Mouse (Mus musculus): ENCODE measurements around the gene Gpr152.
A peak's percentile ranks its signal among the peaks of the same experiment; 100 is the strongest.

Gene Gpr152

GRCm38 (mm10) chr19:4150567-4151487, 11.2 kb downstream of the Gpr152 start:
- no peak for DNase-seq (ENCODE audit: low read depth, low spot score)

- no peak for DNase-seq (ENCODE audit: low read depth, low spot score)
Observed at GRCm38 (mm10) chr19:4151488-4151860, 11.9 kb downstream of the Gpr152 start.

DNA sequence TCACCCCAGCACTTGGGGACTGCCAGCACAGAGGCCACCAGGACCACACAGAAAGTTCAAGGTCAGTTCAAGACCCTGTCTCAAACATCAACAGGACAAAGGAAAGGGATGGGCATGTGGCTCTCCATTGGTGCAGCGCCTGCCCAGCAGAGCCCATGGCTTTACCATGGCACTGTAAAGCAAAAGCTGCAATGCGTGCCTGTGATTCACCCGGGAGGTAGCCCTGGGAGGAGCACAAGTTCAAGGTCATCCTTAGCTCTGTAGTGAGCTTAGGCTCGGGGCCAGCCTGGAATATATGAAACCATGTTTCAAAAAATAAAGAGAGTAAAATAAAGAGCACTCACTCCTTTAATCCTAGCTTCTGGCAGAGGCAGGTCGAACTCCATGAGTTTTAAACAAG, 12.3 kb downstream of the Gpr152 start:
- no peak for DNase-seq (ENCODE audit: low read depth, low spot score)

DNA sequence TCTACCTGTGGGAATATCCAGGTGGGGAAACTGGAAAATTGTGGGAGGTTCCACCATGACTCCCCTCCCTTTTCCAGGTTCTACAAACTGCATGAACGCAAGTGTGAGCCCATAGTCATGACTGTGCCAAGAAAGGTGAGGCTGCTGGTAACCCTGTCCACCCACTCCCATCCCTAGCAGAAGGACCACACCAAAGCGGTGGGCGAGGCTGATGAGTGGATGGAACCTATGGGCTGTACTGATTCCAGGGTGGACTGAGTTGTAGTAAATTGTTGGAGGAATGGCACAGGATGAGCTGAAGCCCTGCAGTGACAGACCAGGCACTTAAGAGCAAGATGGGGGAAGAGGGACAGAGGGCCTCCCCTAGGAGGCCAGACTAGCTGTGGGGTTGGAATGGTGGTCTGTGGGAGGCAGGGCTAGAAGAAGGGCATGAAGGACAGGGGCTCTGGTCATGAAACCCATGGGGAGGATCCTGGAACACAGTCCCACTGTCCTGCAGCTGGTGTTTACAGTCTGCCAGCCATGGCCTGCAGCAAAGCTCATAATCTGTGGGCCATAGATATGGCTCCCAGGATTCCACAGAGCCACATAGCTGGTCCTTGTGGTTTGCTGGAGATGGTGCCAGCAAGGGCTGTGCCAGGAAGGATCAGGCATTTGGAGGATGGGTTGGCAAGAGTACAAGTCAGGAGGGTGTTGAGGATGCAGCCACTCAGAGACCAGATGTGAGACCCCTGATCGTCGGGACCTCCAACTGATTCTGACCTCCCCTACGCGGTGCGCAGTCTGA, 13.1 kb downstream of the Gpr152 start:
- DNase-seq (ENCODE audit: low read depth, low spot score) = no peak

DNA sequence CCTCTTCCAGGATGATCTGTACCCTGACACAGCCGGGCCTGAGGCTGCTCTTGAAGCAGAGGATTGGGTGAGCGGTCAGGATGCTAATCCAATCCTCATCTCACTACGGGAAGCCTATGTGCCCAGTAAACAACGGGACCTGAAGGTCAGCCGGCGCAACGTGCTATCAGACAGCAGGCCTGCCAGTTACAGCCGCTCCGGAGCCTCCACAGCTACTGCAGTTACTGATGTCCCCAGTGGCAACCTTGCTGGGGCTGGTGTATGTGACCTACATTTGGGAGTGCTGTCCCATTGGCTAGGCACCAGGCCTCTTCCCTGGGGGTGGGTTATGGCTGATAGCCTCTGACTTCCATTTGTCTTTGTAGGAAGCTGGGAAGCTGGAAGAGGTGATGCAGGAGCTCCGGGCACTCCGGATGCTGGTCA, 13.7 kb downstream of the Gpr152 start, which contains the start of gene Ptprcap:
TSS of gene Ptprcap (plus strand) at position 373 of the 423 bp plus-strand sequence.
- DNase-seq (ENCODE audit: low read depth, low spot score) = peak; percentile 89

DNA sequence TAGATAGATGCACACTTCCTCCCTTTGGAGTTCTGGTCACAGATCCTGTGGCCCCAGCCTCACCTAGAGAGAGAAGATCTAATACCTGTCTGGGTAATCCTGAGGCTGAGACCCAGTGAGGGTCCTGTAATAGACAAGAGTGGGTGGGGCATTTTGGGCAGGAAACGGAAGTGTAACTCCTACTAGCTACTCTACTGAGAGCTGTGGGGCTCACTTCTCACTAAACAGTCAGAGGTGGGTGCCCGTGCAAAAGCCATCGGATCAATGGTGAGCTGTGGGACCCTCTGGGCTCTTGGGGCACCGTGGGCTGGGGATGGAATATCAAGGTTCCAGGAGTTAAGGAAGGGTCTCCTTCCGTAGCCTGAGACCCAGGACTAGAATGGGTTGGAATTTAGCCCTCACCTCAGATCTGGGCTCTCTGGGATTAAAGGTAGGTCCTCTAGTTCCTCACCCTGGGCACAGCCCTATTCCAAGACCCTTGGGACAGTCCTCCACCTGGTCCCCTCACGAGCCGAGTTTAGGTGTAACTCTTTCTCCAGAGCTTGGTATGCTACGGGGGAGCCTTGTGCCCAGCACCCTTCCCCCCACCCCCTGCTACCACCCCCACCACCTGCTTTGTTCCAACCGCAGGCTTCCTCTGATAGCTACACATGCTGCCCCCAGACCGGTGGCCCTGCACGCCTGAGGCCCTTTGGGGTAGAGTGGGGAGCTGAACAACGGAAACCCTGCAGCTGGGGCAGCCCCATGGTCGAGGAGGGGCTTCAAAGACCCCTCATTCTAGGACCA, 15.0 kb downstream of the Gpr152 start:
- DNase-seq (ENCODE audit: low read depth, low spot score) = no peak

DNA sequence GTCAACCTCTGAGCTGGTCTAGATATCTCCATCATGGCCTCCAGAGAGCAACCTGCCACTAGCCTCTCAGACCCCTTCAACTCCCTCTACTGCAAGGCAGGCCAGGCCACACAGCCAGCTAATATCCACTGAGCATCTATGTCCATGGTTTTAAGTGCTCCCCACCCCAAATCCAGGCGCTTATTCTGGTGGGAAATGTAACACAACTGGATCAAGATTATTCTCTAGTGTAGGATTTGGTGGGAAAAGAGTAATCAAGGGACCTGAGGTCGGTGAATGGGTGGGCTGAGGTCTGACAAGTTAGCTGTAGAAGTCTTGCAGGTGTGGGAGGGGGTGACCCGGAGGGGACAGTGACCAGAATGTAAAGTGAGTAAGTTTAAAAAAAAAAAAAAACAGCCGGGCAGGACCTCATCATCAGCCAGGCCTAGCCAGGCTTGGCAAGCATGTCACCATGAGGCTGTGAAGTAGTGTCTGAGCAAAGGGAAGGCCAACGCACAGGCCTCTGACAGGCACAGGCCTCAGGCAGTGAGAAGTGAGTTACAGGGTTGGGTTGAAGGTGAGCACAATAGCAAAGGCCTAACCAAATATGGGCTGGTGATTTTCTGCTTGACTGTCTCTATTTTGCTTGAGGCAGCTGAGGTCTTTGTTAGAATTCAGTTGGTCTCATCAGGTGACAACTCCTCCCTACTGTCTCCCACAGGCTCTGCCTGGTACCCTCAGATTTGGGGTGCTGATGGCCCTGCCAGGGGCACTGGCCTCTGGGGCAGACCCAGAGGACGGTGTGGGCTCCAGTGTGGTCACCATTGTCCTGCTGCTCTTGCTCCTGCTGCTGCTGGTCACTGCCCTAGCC, 15.9 kb downstream of the Gpr152 start:
- no peak for DNase-seq (ENCODE audit: low read depth, low spot score)

GRCm38 (mm10) chr19:4156073-4156579, 16.5 kb downstream of the Gpr152 start:
- DNase-seq (ENCODE audit: low read depth, low spot score) = no peak

DNA sequence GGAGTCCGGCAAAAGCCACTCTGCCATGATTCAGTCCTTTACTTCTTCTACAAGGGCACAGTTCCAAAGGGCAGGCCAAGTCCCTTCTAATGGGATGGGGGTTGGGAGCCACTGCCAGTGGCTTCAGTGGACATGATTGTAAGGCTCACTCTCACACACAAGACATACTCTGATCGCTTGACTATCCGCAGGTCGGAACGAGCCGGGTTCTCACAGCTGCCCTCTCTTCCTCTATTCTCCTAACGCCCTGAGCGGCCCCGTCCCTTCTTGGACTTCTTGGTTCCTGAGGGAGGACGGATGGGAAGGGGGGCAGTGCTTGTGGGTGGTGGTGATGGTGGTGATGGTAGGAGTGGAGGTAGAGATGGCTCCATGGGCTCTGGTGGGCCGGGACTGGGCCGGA, 17.2 kb downstream of the Gpr152 start:
- no peak for DNase-seq (ENCODE audit: low read depth, low spot score)

- DNase-seq (ENCODE audit: low read depth, low spot score) = no peak
Observed at GRCm38 (mm10) chr19:4159049-4159448, 19.5 kb downstream of the Gpr152 start.

DNA sequence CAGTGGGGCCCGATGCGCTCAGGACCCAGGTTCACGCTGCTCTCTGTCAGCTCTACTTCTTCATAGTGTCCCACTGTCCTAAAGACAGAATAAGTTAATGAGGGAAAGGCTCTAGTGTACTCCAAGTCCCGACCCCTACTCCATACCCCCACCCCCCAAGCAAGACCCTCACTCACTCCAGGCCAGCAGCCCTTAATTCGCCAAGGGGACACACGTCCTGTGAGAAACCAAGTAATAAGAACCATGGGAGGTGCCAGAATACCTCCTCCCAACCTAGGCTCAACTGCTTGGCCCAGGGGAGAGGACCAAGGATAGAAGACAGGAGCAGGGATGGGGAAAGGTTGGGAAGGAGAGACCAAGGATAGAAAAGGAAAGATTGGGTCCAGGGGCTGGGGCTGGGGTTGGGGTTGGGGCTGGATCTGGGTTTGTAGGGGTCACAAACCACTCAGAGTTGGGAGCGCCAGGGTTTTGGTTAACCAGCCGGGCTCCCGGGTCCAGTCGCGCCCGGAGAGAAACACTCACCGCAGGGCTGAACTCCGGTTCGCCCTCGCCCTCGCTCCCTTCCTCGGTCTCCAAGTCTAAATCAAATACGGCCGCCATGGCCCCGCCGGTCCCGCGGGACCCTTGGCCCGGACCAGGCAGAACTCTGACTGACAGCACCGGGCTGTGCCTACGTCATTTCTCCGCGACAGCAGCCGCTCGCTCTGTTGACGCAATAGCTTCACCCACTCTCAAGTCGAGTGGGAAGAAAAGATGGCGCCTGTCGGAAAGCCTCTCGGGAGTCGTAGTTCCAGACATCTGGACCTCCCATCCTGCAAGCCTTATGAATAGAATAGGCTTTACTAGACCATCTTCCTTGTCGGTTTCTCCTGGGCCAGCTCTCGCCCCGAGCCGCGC, 23.3 kb downstream of the Gpr152 start, which contains the start of gene Rps6kb2:
TSS of gene Rps6kb2 (minus strand) at position 709 of the 897 bp plus-strand sequence.
- DNase-seq (ENCODE audit: low read depth, low spot score) = peak; percentile 99

- DNase-seq (ENCODE audit: low read depth, low spot score) = no peak
Observed at GRCm38 (mm10) chr19:4163543-4163887, 23.9 kb downstream of the Gpr152 start.

GRCm38 (mm10) chr19:4164100-4164499, 24.5 kb downstream of the Gpr152 start:
- DNase-seq (ENCODE audit: low read depth, low spot score) = no peak

- DNase-seq (ENCODE audit: low read depth, low spot score) = no peak
Observed at GRCm38 (mm10) chr19:4164721-4165120, 25.1 kb downstream of the Gpr152 start.

- no peak for DNase-seq (ENCODE audit: low read depth, low spot score)
Observed at GRCm38 (mm10) chr19:4166678-4167476, 27.3 kb downstream of the Gpr152 start.

DNA sequence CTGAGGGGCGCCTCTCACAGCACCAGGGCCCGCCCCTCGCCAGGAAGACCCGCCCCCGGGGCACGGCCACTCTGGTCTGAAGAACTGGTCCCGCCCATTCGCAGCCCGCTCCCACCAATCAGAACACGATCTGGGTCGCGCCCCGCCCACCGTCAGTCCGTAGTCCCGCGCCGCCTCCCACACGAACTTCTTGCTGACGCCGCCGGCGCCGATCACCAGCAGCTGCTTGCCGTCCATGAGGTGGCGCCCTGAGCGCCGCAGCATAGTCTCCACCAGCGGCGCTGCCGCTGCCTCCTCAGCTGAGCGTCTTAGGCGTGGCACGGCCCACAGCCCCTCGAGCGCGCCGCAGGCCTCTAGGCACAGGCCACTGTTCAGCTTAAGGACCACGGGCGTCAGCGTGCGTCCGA, 29.8 kb downstream of the Gpr152 start:
- DNase-seq (ENCODE audit: low read depth, low spot score) = peak; percentile 99

- peak; percentile 66 for DNase-seq (ENCODE audit: low read depth, low spot score)
Observed at GRCm38 (mm10) chr19:4169810-4170209, 30.2 kb downstream of the Gpr152 start.

GRCm38 (mm10) chr19:4170723-4171392, 31.3 kb downstream of the Gpr152 start:
- DNase-seq (ENCODE audit: low read depth, low spot score) = no peak

Measured in brain, adult 2 months (tissue).